Mouse (Mus musculus): ENCODE data around the gene Lrrtm3.

The Lrrtm3 gene

GRCm38 (mm10) chr10:63886449-63887088, 203.5 kb downstream of the Lrrtm3 start:
- DNase-seq: no peak

- no peak for DNase-seq
Observed at GRCm38 (mm10) chr10:63880462-63880903, 209.6 kb downstream of the Lrrtm3 start.
